Mouse (Mus musculus) spleen, postnatal 0 days (tissue): Measurements from ENCODE around the gene Sat1. TPM values are rescaled to one million over a fixed set of nuclear protein-coding genes. Genes with fewer than 3 reads are reported as not detected.

Source experiments
- polyA plus RNA-seq: library from polyadenylated mRNA; unstranded; fragments of >200 nt; fragmentation: Nextera tagmentation; extraction: Ambion mirVana; gene quantifications from 2 replicates; pipeline ENCODE4 v1.2.1, GENCODE M21; 2015

Gene Sat1
- polyA plus RNA-seq, result 209 and 264 TPM in 2 replicates

DNA sequence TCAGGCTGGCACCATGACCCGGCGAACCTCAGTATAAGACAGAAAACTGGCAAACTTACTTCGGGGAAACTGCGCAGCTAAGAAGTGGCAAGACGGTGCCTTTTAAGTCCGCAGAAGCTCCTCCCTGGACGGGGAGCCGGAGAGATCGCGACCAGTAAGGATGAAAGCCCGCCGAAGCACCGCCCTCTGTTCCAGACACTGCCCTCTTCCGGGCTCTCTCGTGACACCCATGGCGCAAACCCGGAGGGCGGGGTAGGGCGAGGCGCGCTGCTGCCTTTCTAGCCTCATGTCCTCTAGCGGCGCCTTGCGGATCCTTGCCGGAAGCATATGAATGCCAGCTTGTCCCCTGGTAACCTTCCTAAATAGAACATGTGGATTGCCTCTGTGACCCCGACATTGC, at the start of gene Sat1:
Gene Sat1, minus strand, starts transcription at position 179 of the 400 bp plus-strand sequence.

DNA sequence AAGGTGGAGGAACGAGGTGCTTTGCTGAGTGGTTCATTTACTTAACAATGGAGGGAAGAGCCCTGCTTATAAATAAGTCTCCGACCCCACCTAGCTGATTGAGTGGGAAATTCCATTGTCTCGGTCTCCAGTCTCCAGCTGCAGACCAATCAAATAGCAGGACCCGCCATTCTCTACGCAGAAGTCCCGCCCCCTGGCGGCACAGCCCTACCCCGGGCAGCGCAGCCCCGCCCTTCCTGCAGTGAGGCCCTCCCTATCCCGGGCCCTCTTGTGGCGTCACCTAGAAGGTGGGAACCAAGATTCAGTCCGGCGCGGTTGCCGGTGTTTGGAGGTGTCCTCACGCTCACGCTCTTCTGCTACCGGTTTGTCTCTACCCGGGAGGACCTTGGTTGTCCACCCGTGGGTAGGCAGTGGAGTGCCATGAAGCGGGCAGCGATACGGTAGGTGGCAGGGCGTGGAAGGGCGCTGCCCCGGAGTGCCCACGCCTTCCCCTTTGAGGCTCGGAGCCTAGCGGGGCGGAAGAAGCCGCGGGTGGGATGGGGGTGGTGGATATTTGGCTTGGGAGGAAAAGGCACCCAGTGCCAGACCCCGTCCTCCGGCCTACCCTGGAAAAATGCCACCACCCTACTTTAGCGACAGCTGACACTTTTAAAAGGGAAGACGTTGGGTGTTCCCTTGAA, 46.1 kb upstream of the Sat1 start, which contains the start of gene Acot9:
Gene Acot9, plus strand, starts transcription at position 209 of the 680 bp plus-strand sequence.

Other genes with a start within 250 kb of the Sat1 start
- gene Magea8, start 220.6 kb downstream of the Sat1 start, polyA plus RNA-seq, result not detected in 2 replicates
- not detected in 2 replicates for gene Magea5, start 153.3 kb downstream of the Sat1 start, polyA plus RNA-seq
- not detected in 2 replicates for gene Magea1, start 126.7 kb downstream of the Sat1 start, polyA plus RNA-seq
- not detected in 2 replicates for gene Magea2, start 122.8 kb downstream of the Sat1 start, polyA plus RNA-seq
- not detected in 2 replicates for gene Cldn34b2, start 88.0 kb downstream of the Sat1 start, polyA plus RNA-seq
- 23.4 and 24.2 TPM in 2 replicates for gene Acot9, start 46.0 kb upstream of the Sat1 start, polyA plus RNA-seq
- gene Prdx4, start 124.3 kb upstream of the Sat1 start, polyA plus RNA-seq, result 128 TPM in 2 replicates